Mouse (Mus musculus) bone marrow macrophage, adult 2 months (primary cell): ENCODE results near the gene Sec23ip.

Source experiments
- CTCF ChIP-seq: IDR thresholded peaks from 2 replicates; pipeline ENCODE4 v1.5.1; 2012; ENCODE audit warnings: low read depth, mild to moderate bottlenecking, low read length, moderate library complexity
- POLR2A ChIP-seq: IDR thresholded peaks from 2 replicates; pipeline ENCODE4 v1.6.1; 2012; ENCODE audit warnings: mild to moderate bottlenecking, low read depth, low read length, borderline replicate concordance

DNA sequence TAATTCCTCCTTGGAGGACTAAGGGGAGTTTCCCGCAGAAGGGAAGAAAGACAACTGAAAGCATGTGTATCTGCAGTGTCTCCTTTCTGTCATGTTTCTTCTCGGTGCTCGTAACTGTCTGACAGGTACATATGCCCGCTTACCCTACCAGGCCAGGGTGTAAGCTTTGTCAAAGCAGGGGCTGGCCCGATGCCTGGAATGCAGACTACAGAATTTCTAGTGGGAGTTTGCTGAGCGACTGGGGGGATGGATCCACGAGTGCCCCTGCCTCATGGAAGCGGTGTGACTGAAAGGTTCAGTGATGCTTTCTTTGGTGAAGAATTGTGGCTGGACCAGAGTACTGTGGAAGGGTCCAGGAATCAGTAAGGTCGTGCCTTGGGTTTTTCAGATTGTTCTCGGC, 1.4 kb downstream of the Sec23ip start:
- TF ChIP-seq CTCF = no peak
- no peak for TF ChIP-seq POLR2A
